Mouse (Mus musculus): ENCODE data around the gene Klk1b1. TPM values are rescaled to one million over a fixed set of nuclear protein-coding genes. Genes with fewer than 3 reads are reported as not detected.
"Not testable (repeated sequence)": the region's sequence is repeated elsewhere in the genome, so short reads cannot be mapped to it uniquely, and the experiment has no call there.

Klk1b1 gene
- total RNA-seq, 2 experiments from 2014 or later: not detected

DNA sequence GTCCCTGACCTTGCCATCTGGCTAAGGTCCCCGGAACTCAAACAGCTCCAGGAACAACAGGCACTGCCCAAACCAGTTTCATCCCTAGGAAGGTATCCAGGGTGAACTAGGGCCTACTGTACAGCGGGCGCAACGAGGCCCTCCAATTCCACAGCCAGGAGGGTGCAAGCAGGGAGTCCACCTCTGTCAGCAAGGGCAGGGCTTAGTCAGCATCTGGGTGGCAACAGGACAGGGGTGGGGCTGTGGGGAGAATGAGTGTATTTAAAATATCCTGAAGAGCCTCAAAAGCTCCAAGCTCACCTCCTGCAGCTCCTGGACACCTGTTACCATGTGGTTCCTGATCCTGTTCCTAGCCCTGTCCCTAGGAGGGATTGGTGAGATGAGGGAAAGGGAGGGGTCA lies 29.0 kb downstream of the Klk1b1 start, which contains the start of gene Klk1b11:
TSS of gene Klk1b11 (plus strand) at position 301 of the 400 bp plus-strand sequence.
- DNase-seq (ENCODE audit: low spot score in 2 of 2): not testable (repeated sequence)

DNA sequence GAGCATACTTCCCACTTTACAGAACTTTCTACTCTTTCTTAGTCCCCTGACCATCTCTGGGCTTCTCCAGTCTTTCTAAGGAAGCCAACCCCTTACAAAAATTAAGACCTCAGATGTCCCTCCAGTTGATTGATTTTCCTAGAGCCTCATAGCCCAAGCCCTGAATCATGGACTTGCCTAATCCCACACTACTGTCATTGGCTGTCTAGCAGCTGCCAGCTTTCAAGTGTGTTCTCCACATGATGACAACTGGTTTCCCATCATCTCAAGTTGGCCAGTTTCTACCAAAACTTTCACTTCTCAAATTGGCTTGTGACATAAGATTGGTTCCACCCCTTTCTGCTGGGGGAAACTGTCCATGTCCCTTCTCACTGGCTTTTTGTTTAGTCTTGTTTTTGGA lies 38.3 kb downstream of the Klk1b1 start:
- no peak for DNase-seq (ENCODE audit: low spot score in 2 of 2)

DNA sequence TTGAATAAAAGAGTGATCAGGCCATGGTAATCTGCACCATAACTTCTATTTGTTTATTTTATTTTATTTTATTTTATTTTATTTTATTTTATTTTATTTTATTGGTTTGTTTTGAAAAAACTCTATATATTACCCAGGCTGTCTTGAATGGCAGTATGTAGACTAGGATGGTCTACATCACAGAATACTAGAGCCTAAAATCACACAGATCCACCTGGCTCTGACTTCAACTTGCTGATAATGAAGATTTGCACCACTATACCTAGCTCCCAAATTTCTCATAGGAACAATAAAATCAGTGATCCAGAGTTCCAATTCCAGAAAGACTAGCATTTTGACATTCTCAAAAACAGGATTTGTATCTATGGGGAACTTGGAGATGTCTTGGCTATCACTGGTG lies 45.3 kb downstream of the Klk1b1 start, which contains the start of gene Klk1b26:
TSS of gene Klk1b26 (plus strand) at position 301 of the 400 bp plus-strand sequence.
- DNase-seq (ENCODE audit: low spot score in 2 of 2): not testable (repeated sequence)

DNA sequence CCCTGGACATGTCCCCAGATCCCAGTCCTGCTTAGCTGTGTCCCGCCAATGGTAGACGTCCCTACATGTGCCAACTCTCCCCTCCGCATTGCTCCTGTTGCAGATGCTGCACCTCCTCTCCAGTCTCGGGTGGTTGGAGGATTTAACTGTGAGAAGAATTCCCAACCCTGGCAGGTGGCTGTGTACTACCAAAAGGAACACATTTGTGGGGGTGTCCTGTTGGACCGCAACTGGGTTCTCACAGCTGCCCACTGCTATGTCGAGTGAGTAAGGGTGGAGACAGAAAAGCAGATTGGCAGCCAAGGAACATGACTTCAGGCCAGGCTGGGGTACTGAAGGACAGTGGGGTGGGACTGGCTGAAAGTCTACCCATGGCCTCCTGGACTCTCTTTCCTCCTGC lies 48.1 kb downstream of the Klk1b1 start:
- DNase-seq (ENCODE audit: low spot score in 2 of 2): not testable (repeated sequence)

DNA sequence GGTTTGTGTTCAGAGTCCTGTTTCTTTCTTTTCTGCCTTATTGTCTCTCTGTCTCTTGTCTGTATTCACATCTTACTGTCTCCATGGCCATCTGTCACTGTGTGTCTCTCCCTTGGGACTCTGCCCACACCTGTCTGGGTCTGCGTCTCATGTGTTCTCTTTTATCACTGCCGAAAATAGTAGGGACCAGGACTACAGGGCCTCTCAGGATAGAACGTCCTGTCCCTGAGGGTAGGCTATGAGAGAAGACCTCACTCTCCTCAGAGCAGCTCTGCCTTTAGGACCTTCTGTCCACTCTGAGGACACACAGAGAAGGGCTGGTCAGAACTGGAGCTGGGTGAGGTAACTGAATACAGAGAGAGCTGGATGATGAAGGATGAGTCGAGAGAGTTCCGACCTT lies 48.5 kb downstream of the Klk1b1 start:
- no peak for DNase-seq (ENCODE audit: low spot score in 2 of 2)

Other genes starting within 250 kb of the Klk1b1 start
- gene Klk12, start 197.9 kb upstream of the Klk1b1 start, total RNA-seq (2021): not detected
- not detected for gene Klk11, start 192.1 kb upstream of the Klk1b1 start, total RNA-seq (2021)
- gene Klk10, start 185.7 kb upstream of the Klk1b1 start, total RNA-seq (2021): under 1 TPM in 1 of 2 experiments, not detected in 1; 0.18 TPM
- gene Klk9, start 174.9 kb upstream of the Klk1b1 start, total RNA-seq (2021): not detected
- 1 to 10 TPM; 2.5 to 3.5 TPM for gene Klk8, start 169.2 kb upstream of the Klk1b1 start, total RNA-seq (2021)
- not detected for gene Klk7, start 155.5 kb upstream of the Klk1b1 start, total RNA-seq (2021)
- gene Klk6, start 142.3 kb upstream of the Klk1b1 start, total RNA-seq (2021): not detected
- gene Klk5, start 124.8 kb upstream of the Klk1b1 start, total RNA-seq (2021): not detected
- gene Klk4, start 85.6 kb upstream of the Klk1b1 start, total RNA-seq (2021): under 1 TPM in 1 of 2 experiments, not detected in 1; 0.21 TPM
- gene Klk15, start 33.0 kb upstream of the Klk1b1 start, total RNA-seq (2021): not detected
- gene Klk1b8, start 16.1 kb upstream of the Klk1b1 start, total RNA-seq (2021): not detected
- gene Klk1b9, start 9.3 kb downstream of the Klk1b1 start, total RNA-seq (2021): not detected
- gene Klk1b11, start 29.1 kb downstream of the Klk1b1 start, total RNA-seq (2021): not detected
- gene Klk1b26, start 45.4 kb downstream of the Klk1b1 start, total RNA-seq (2021): under 1 TPM; 0.39 to 0.62 TPM
- not detected for gene Klk1b27, start 85.5 kb downstream of the Klk1b1 start, total RNA-seq (2021)
- not detected for gene Klk1b21, start 135.6 kb downstream of the Klk1b1 start, total RNA-seq (2021)
- not detected for gene Klk1b22, start 145.9 kb downstream of the Klk1b1 start, total RNA-seq (2021)
- not detected for gene Klk1b16, start 170.0 kb downstream of the Klk1b1 start, total RNA-seq (2021)
- not detected for gene Klk1b24, start 221.5 kb downstream of the Klk1b1 start, total RNA-seq (2021)
- not detected for gene Klk1b3, start 231.4 kb downstream of the Klk1b1 start, total RNA-seq (2021)
- not detected for gene Klk1b4, start 240.7 kb downstream of the Klk1b1 start, total RNA-seq (2021)
- not detected for gene Klk1b5, start 249.2 kb downstream of the Klk1b1 start, total RNA-seq (2021)

Data from gastrocnemius, postnatal 4 days (tissue).